Mouse (Mus musculus): ENCODE measurements around the gene S100a3. TPM values are rescaled to one million over a fixed set of nuclear protein-coding genes. Genes with fewer than 3 reads are reported as not detected.

S100a3 gene
- polyA plus RNA-seq, 1 experiment from 2014 or later, result 0.44 TPM

DNA sequence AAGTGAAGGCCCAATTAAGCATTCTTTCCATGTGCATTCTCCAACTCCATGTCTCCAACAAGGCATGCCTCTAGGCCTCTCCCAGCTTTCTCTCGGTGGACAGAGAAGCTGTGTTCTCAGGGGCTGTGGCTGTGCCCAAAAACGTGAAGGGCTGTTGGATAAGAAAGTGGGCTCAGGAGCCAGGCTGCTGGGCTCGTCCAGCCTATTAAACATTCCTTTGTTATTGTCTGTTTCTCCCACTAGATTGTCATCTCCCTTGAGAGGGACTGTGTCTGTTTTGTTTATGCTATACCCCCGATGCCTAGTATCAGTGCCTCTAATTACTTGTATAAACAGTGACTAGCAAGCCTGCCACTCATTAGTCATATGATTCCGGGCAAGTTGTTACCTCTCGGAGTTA lies 37.4 kb downstream of the S100a3 start:
- Histone ChIP-seq H3K4me1 (ENCODE audit: insufficient read depth, low read length) (peaks cover 8% of the 10 kb centered on the region), H3K9ac (replicated peaks; ENCODE audit: low read length) (no peak overlapping the region), H3K27ac (ENCODE audit: low read length) (no peak overlapping the region), H3K27me3 (ENCODE audit: insufficient read depth, low read length) (no peaks in the 10 kb centered on the region), H3K4me2 (replicated peaks; ENCODE audit: low read depth, low read length) (no peak overlapping the region), H3K36me3 (ENCODE audit: insufficient read depth, low read length) (no peaks in the 10 kb centered on the region), H3K4me3 (ENCODE audit: low read length) (no peak overlapping the region), H3K9me3 (ENCODE audit: low read length) (no peaks in the 10 kb centered on the region)
- 34% methylated on average over 6 of the region's 6 CpGs for WGBS
- no peak for ATAC-seq (ENCODE audit: low FRiP score, low TSS enrichment)

DNA sequence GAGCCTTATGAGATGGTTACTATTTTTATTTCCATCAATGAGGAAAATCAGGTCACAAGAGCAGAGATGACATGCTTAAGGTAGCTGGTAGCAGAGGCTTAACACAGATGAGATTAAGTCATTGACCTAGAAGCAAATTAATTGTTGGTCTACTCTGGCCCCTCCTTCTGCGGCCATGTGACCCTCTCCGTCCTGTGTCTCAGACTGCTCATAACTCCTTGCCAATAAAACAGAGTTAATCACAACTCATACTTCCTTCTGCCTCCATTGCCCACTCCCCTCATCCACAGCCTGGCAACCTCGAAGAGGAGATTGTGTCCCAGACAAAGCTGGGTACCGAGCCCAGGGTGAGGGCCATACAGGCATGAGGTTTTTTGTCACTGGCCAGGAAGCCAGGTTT lies 37.8 kb downstream of the S100a3 start:
- H3K9ac ChIP-seq (replicated peaks; ENCODE audit: low read length), result no peak overlapping the region
- peaks cover 8% of the 10 kb centered on the region for H3K4me1 ChIP-seq (ENCODE audit: insufficient read depth, low read length)
- 67% methylated on average over 4 of the region's 4 CpGs for WGBS
- H3K36me3 ChIP-seq (ENCODE audit: insufficient read depth, low read length), result no peaks in the 10 kb centered on the region
- H3K27ac ChIP-seq (ENCODE audit: low read length), result no peak overlapping the region
- no peak overlapping the region for H3K4me2 ChIP-seq (replicated peaks; ENCODE audit: low read depth, low read length)
- ATAC-seq (ENCODE audit: low FRiP score, low TSS enrichment), result no peak
- no peaks in the 10 kb centered on the region for H3K27me3 ChIP-seq (ENCODE audit: insufficient read depth, low read length)
- no peaks in the 10 kb centered on the region for H3K9me3 ChIP-seq (ENCODE audit: low read length)
- H3K4me3 ChIP-seq (ENCODE audit: low read length), result no peak overlapping the region

DNA sequence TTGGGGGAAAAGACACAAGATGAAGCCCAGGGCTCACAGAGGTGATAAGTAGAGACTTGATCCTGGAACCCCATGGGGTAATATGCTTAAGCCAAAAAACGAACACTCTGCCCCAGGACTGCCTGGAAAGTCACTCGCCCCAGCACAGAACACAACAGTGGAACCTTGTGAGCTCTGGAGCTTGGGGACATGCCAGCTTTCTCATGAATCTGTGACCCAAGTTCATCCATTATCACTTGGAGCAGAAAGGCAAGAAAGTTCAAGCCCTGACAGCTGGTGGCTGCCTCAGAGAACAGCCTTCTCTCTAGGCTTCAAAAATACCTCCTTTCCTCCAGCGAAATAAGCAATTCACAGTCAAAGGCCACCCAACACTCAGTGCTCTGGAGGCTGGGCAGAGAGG lies 39.0 kb downstream of the S100a3 start:
- H3K9me3 ChIP-seq (ENCODE audit: low read length), result no peaks in the 10 kb centered on the region
- H3K27me3 ChIP-seq (ENCODE audit: insufficient read depth, low read length), result no peaks in the 10 kb centered on the region
- H3K4me2 ChIP-seq (replicated peaks; ENCODE audit: low read depth, low read length), result no peak overlapping the region
- 69% methylated on average over 3 of the region's 3 CpGs for WGBS
- no peak overlapping the region for H3K27ac ChIP-seq (ENCODE audit: low read length)
- no peak overlapping the region for H3K9ac ChIP-seq (replicated peaks; ENCODE audit: low read length)
- no peak overlapping the region for H3K4me3 ChIP-seq (ENCODE audit: low read length)
- ATAC-seq (ENCODE audit: low FRiP score, low TSS enrichment), result no peak
- H3K4me1 ChIP-seq (ENCODE audit: insufficient read depth, low read length), result peaks cover 12% of the 10 kb centered on the region
- H3K36me3 ChIP-seq (ENCODE audit: insufficient read depth, low read length), result no peaks in the 10 kb centered on the region

DNA sequence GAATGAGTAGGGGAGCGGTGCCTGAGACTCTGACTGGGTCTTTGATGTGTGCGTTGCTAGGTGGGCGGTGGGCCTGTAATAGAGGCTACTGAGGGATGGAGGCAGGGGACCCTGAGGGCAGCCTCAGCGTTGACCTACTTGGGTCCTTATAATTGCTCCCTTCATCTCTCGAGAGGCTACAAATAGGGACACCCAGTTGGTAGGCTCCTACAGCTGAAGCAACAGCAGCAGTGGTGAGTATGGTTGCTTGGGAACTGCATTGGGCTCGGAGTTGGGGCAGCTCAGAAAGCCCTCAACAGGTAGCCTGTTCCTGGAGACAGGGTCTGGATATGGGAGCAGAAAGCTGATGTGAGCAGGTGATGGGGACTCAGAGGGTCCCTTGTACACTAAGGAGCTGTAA lies 39.7 kb downstream of the S100a3 start:
- Histone ChIP-seq H3K4me1 (ENCODE audit: insufficient read depth, low read length) (peaks cover 18% of the 10 kb centered on the region), H3K27me3 (ENCODE audit: insufficient read depth, low read length) (no peaks in the 10 kb centered on the region), H3K4me2 (replicated peaks; ENCODE audit: low read depth, low read length) (no peak overlapping the region), H3K9ac (replicated peaks; ENCODE audit: low read length) (no peak overlapping the region), H3K36me3 (ENCODE audit: insufficient read depth, low read length) (no peaks in the 10 kb centered on the region), H3K9me3 (ENCODE audit: low read length) (no peaks in the 10 kb centered on the region), H3K4me3 (ENCODE audit: low read length) (no peak overlapping the region), H3K27ac (ENCODE audit: low read length) (no peak overlapping the region)
- no peak for ATAC-seq (ENCODE audit: low FRiP score, low TSS enrichment)
- 76% methylated on average over 6 of the region's 6 CpGs for WGBS

DNA sequence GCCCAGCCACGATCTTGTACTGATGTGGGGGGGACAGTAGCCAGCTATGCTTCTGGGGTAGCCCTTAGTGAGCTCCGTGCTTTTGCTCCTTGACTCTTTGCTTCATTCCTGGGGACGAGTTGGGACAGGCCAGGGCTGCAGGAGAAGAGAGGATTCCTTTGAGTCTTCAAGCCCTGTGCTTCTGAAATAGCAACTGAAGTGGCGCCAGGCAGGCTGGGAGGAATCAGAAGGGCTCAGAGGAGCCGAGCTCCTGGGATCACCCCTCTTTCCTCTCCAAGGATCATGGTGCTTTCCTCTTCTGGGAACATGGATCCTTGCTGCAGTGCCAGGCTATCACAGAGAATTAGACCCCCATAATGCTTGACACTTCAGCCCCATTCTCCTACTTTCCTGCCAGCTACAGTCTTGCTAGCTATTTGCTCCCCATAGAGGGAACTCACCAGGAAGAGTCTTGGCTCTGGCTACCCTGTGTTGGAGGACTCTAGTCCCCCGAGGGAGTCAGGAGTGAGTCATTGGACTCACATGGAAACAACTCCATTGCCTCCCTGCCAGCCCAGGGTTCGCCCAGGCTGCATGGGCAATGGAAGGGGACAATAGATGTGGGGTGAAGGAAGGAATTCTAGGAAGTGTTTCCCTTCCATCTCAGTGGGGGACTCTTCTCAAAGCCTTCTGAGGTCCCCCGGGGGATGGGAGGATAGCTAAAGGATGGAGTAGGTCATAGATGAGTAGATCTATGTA lies 40.2 kb downstream of the S100a3 start:
- no peaks in the 10 kb centered on the region for H3K27me3 ChIP-seq (ENCODE audit: insufficient read depth, low read length)
- no peak overlapping the region for H3K4me2 ChIP-seq (replicated peaks; ENCODE audit: low read depth, low read length)
- 81% methylated on average over 8 of the region's 8 CpGs for WGBS
- H3K4me1 ChIP-seq (ENCODE audit: insufficient read depth, low read length), result peaks cover 23% of the 10 kb centered on the region
- H3K4me3 ChIP-seq (ENCODE audit: low read length), result no peak overlapping the region
- no peaks in the 10 kb centered on the region for H3K36me3 ChIP-seq (ENCODE audit: insufficient read depth, low read length)
- H3K9ac ChIP-seq (replicated peaks; ENCODE audit: low read length), result no peak overlapping the region
- ATAC-seq (ENCODE audit: low FRiP score, low TSS enrichment), result no peak
- H3K27ac ChIP-seq (ENCODE audit: low read length), result no peak overlapping the region
- no peaks in the 10 kb centered on the region for H3K9me3 ChIP-seq (ENCODE audit: low read length)

DNA sequence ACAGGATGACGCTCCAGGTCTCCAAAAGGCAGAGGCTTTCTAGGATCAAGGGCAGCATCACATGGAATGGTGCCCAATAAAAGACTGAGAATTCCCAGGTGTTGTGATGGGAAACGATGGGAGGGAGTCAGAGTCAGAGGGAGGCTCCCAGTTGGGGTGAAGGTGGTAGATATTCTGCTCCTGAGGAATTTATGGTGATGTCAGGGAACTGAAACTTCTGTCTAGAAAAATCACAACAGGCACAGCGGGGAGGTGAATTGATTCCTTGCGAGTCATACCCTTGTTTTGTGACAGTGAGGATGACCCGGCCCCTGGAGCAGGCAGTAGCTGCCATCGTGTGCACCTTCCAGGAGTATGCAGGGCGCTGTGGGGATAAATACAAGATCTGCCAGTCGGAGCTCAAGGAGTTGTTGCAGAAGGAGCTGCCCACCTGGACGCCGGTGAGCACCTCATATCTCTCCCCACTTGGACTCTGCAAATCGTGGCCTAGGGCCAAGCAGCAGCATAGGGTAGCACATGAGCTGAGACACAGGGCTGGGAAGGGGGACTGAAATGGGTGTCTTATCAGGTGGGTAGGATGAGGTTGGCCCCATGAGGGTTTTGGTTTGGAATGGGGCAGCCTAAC lies 41.2 kb downstream of the S100a3 start, which contains the start of gene Gm42674:
Gene Gm42674, plus strand, starts transcription at position 419 of the 625 bp plus-strand sequence.
- Histone ChIP-seq H3K9me3 (ENCODE audit: low read length) (no peaks in the 10 kb centered on the region), H3K27ac (ENCODE audit: low read length) (no peak within 1 kb of the TSS), H3K4me3 (ENCODE audit: low read length) (no peak within 1 kb of the TSS), H3K27me3 (ENCODE audit: insufficient read depth, low read length) (no peaks in the 10 kb centered on the region), H3K4me2 (replicated peaks; ENCODE audit: low read depth, low read length) (no peak within 1 kb of the TSS), H3K9ac (replicated peaks; ENCODE audit: low read length) (no peak within 1 kb of the TSS), H3K4me1 (ENCODE audit: insufficient read depth, low read length) (peaks cover 26% of the 10 kb centered on the region), H3K36me3 (ENCODE audit: insufficient read depth, low read length) (no peaks in the 10 kb centered on the region)
- 82% methylated on average over 11 of the region's 11 CpGs for WGBS
- ATAC-seq (ENCODE audit: low FRiP score, low TSS enrichment), result no peak

DNA sequence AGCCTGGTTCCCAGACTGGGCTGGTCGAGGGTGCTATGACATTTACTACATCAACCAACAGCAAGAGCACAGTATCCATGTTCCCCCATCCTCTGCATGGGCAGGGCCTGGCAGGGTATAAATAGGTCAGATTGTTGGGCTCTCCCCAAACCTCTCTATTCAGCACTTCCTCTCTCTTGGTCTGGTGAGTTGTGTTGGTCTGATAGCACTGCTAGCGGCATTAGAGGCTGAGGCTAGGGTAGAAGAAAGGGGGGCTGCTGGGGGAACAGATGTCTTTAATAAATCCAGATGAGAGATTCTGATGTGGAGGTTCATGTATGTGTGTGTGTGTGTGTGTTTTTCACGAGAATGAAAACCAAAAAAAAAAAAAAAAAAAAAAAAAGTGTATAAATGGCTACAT lies 43.2 kb downstream of the S100a3 start, which contains the start of gene S100a4:
Gene S100a4, plus strand, starts transcription at position 149 of the 400 bp plus-strand sequence.
- Histone ChIP-seq H3K27ac (ENCODE audit: low read length) (peak within 1 kb of the TSS; percentile 80), H3K9me3 (ENCODE audit: low read length) (no peaks in the 10 kb centered on the region), H3K4me2 (replicated peaks; ENCODE audit: low read depth, low read length) (no peak within 1 kb of the TSS), H3K27me3 (ENCODE audit: insufficient read depth, low read length) (no peaks in the 10 kb centered on the region), H3K9ac (replicated peaks; ENCODE audit: low read length) (no peak within 1 kb of the TSS), H3K36me3 (ENCODE audit: insufficient read depth, low read length) (no peaks in the 10 kb centered on the region), H3K4me3 (ENCODE audit: low read length) (no peak within 1 kb of the TSS), H3K4me1 (ENCODE audit: insufficient read depth, low read length) (peaks cover 18% of the 10 kb centered on the region)
- WGBS, result 47% methylated on average over 3 of the region's 3 CpGs
- no peak for ATAC-seq (ENCODE audit: low FRiP score, low TSS enrichment)

DNA sequence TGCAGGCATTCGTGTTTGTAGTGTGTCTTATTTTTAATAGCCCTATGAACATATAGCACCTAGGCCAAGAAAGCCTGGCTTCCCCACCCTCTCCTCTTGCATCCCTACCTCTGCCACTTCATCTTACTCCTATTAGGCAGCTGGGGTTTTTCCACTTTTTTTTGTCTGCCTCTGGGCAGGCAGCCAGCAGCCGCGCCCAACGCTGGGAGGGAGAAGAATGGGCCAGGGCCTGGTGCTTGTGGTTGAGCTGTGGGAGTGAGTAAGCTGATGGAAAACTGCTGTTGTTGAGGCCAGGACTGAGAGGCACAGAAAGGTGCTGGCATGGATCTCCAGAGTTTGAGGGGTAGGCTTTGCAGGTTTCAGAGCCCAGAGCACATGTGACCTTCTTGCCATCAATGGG lies 44.0 kb downstream of the S100a3 start:
- peak; percentile 81 for ATAC-seq (ENCODE audit: low FRiP score, low TSS enrichment)
- no peak overlapping the region for H3K4me2 ChIP-seq (replicated peaks; ENCODE audit: low read depth, low read length)
- peaks cover 18% of the 10 kb centered on the region for H3K4me1 ChIP-seq (ENCODE audit: insufficient read depth, low read length)
- 50% methylated on average over 4 of the region's 4 CpGs for WGBS
- H3K36me3 ChIP-seq (ENCODE audit: insufficient read depth, low read length), result no peaks in the 10 kb centered on the region
- H3K27ac ChIP-seq (ENCODE audit: low read length), result peak overlapping the region; percentile 80
- H3K27me3 ChIP-seq (ENCODE audit: insufficient read depth, low read length), result no peaks in the 10 kb centered on the region
- no peak overlapping the region for H3K9ac ChIP-seq (replicated peaks; ENCODE audit: low read length)
- H3K4me3 ChIP-seq (ENCODE audit: low read length), result no peak overlapping the region
- no peaks in the 10 kb centered on the region for H3K9me3 ChIP-seq (ENCODE audit: low read length)

DNA sequence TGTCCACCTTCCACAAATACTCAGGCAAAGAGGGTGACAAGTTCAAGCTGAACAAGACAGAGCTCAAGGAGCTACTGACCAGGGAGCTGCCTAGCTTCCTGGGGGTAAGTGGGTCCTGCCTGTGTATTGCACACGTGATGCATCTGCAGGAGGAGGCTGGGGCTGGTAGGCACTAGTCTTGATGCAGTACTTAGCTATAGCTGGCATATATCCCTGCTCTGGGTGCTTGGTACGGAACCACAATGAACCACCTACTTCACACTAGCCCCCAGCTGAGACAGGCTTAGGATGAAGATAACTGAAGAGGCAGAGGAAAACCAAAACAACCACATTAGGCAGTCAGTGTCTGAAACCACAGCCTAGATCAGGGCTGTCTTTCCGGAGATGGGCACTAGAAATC lies 44.7 kb downstream of the S100a3 start:
- H3K4me1 ChIP-seq (ENCODE audit: insufficient read depth, low read length), result peaks cover 18% of the 10 kb centered on the region
- peak overlapping the region; percentile 80 for H3K27ac ChIP-seq (ENCODE audit: low read length)
- H3K4me3 ChIP-seq (ENCODE audit: low read length), result no peak overlapping the region
- 78% methylated on average over 3 of the region's 3 CpGs for WGBS
- ATAC-seq (ENCODE audit: low FRiP score, low TSS enrichment), result no peak
- H3K9ac ChIP-seq (replicated peaks; ENCODE audit: low read length), result no peak overlapping the region
- H3K36me3 ChIP-seq (ENCODE audit: insufficient read depth, low read length), result no peaks in the 10 kb centered on the region
- H3K9me3 ChIP-seq (ENCODE audit: low read length), result no peaks in the 10 kb centered on the region
- no peak overlapping the region for H3K4me2 ChIP-seq (replicated peaks; ENCODE audit: low read depth, low read length)
- no peaks in the 10 kb centered on the region for H3K27me3 ChIP-seq (ENCODE audit: insufficient read depth, low read length)

DNA sequence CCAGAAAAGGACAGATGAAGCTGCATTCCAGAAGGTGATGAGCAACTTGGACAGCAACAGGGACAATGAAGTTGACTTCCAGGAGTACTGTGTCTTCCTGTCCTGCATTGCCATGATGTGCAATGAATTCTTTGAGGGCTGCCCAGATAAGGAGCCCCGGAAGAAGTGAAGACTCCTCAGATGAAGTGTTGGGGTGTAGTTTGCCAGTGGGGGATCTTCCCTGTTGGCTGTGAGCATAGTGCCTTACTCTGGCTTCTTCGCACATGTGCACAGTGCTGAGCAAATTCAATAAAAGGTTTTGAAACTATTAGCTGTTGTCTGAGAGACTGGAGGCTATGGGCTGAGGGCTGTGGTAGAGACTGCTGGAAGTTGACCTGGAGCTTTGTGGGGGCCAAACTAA lies 45.4 kb downstream of the S100a3 start:
- no peak for ATAC-seq (ENCODE audit: low FRiP score, low TSS enrichment)
- H3K9ac ChIP-seq (replicated peaks; ENCODE audit: low read length), result no peak overlapping the region
- H3K4me3 ChIP-seq (ENCODE audit: low read length), result no peak overlapping the region
- WGBS, result 79% methylated on average over 2 of the region's 2 CpGs
- H3K36me3 ChIP-seq (ENCODE audit: insufficient read depth, low read length), result no peaks in the 10 kb centered on the region
- peaks cover 18% of the 10 kb centered on the region for H3K4me1 ChIP-seq (ENCODE audit: insufficient read depth, low read length)
- H3K9me3 ChIP-seq (ENCODE audit: low read length), result no peaks in the 10 kb centered on the region
- peak overlapping the region; percentile 44; the same call in 1 of the 2 replicates for H3K27ac ChIP-seq (ENCODE audit: low read length)
- H3K27me3 ChIP-seq (ENCODE audit: insufficient read depth, low read length), result no peaks in the 10 kb centered on the region
- H3K4me2 ChIP-seq (replicated peaks; ENCODE audit: low read depth, low read length), result no peak overlapping the region
